Mouse (Mus musculus) 3134 (cell line): ENCODE results near the gene Adamtsl4.
A peak's percentile ranks its signal among the peaks of the same experiment; 100 is the strongest.
"Not testable (repeated sequence)": the region's sequence is repeated elsewhere in the genome, so short reads cannot be mapped to it uniquely, and the experiment has no call there.

Experiments used
- DNase-seq: peaks from one replicate; pipeline ENCODE4 v3.0.0-alpha.2; 2011; ENCODE audit warnings: low spot score; ENCODE audit not compliant: insufficient read length; ENCODE audit errors: extremely low read depth

Gene Adamtsl4

GRCm38 (mm10) chr3:95662724-95663449, 24.8 kb downstream of the Adamtsl4 start:
- no peak for DNase-seq

GRCm38 (mm10) chr3:95661945-95662715, 25.6 kb downstream of the Adamtsl4 start:
- no peak for DNase-seq

GRCm38 (mm10) chr3:95660788-95661478, 26.8 kb downstream of the Adamtsl4 start:
- no peak for DNase-seq

- DNase-seq, result no peak
These were observed 27.8 kb downstream of the Adamtsl4 start for GRCm38 (mm10) chr3:95659948-95660347.

GRCm38 (mm10) chr3:95658868-95659712, 28.6 kb downstream of the Adamtsl4 start:
- peak; percentile 83 for DNase-seq

- peak; percentile 95 for DNase-seq
These were observed 29.4 kb downstream of the Adamtsl4 start, which contains the start of gene Mcl1 for GRCm38 (mm10) chr3:95658236-95658867. Mcl1 (plus strand) TSS chr3:95658788.

- DNase-seq, result no peak
These were observed 30.0 kb downstream of the Adamtsl4 start for GRCm38 (mm10) chr3:95657711-95658110.

GRCm38 (mm10) chr3:95657108-95657507, 30.6 kb downstream of the Adamtsl4 start:
- no peak for DNase-seq

- DNase-seq, result no peak
These were observed 32.3 kb downstream of the Adamtsl4 start for GRCm38 (mm10) chr3:95655437-95655836.

GRCm38 (mm10) chr3:95654371-95654770, 33.3 kb downstream of the Adamtsl4 start:
- DNase-seq, result not testable (repeated sequence)

- DNase-seq, result no peak
These were observed 34.2 kb downstream of the Adamtsl4 start for GRCm38 (mm10) chr3:95653473-95654034.

- DNase-seq, result no peak
These were observed 34.8 kb downstream of the Adamtsl4 start for GRCm38 (mm10) chr3:95652871-95653270.

- DNase-seq, result no peak
These were observed 35.4 kb downstream of the Adamtsl4 start for GRCm38 (mm10) chr3:95652204-95652811.

GRCm38 (mm10) chr3:95651391-95652203, 36.1 kb downstream of the Adamtsl4 start:
- peak; percentile 42 for DNase-seq

GRCm38 (mm10) chr3:95651033-95651373, 36.7 kb downstream of the Adamtsl4 start:
- no peak for DNase-seq

GRCm38 (mm10) chr3:95650276-95651032, 37.3 kb downstream of the Adamtsl4 start:
- DNase-seq, result peak; percentile 87

GRCm38 (mm10) chr3:95648016-95648415, 39.7 kb downstream of the Adamtsl4 start:
- no peak for DNase-seq
